ENCODE assay signal across 9 mouse cellular contexts in the genomic region with DNA sequence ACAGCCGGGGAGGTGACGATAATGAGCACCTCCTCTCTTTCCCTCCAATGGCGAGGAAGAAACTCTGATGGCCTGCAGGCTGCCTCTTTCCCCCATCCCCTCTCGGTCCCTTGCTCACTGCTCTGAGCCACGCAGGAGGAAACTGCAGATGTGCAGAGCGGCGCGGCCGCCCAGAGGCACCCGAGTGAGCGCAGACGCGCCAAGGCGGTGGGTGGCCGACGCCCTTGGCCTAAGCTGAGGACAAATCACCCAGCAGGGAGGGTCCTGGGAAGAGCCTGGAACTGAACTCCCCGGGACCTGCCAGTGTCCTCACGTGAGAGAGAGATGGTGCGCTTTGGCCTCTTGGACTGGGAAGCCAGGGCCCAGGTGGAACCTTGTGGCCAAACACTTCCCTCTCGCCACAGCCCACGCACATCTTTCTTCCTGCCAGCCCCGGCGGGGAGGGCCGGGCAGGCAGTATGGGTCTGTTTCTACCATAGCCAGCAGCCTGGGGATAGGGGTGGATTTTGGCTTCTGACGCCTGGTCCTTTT.
DNase-seq lines count a peak whose midpoint lies in the region; ATAC-seq and TF ChIP-seq lines count a peak whose summit lies in the region.
"Had no signal": no experiment of that assay in that cellular context is flagged by ENCODE, and none has a peak within 500 bp of the region (broad histone marks: within the 10 kb centered on the region; RNA-seq: fewer than 3 reads in every experiment).

No protein-coding gene starts in this region.

- TF ChIP-seq POLR2A in ES-Bruce4 (IDR thresholded peaks at IDR 0.05; ENCODE audit: insufficient read depth, low read length), result no peak

- peaks cover 14% of the 10 kb centered on the region for H3K27me3 ChIP-seq in kidney, embryonic 14.5 days (ENCODE audit: control insufficient read depth, insufficient read depth, low read length)
- no peaks in the 10 kb centered on the region for H3K27me3 ChIP-seq in ES-Bruce4 (ENCODE audit: control insufficient read depth, insufficient read depth, low read length, poor library complexity, severe bottlenecking)
- peaks cover 22% of the 10 kb centered on the region for H3K27me3 ChIP-seq in forebrain, embryonic 11.5 days (ENCODE audit: control insufficient read depth, insufficient read depth, low read length)
- H3K27me3 ChIP-seq in liver, embryonic 16.5 days (ENCODE audit: control insufficient read depth, insufficient read depth, low read depth, low read length), result peaks cover 44% of the 10 kb centered on the region

- H3K9ac ChIP-seq in kidney, embryonic 14.5 days (ENCODE audit: low read depth, low read length), result peak overlapping the region; percentile 52; the same call in 1 of the 2 replicates
- H3K9ac ChIP-seq in ES-Bruce4 (ENCODE audit: low read depth, poor library complexity, severe bottlenecking), result peak overlapping the region; percentile 50
- H3K9ac ChIP-seq in forebrain, embryonic 11.5 days (ENCODE audit: low read length), result peak overlapping the region; percentile 38
- H3K9ac ChIP-seq in liver, embryonic 16.5 days (ENCODE audit: low read depth, low read length), result no peak overlapping the region

- H3K36me3 ChIP-seq in kidney, embryonic 14.5 days (ENCODE audit: control insufficient read depth, insufficient read depth, low read length), result no peaks in the 10 kb centered on the region
- no peaks in the 10 kb centered on the region for H3K36me3 ChIP-seq in ES-Bruce4 (ENCODE audit: control insufficient read depth, insufficient read depth, low read length, poor library complexity, severe bottlenecking)
- H3K36me3 ChIP-seq in forebrain, embryonic 11.5 days (ENCODE audit: control insufficient read depth, insufficient read depth, low read length), result no peaks in the 10 kb centered on the region
- no peaks in the 10 kb centered on the region for H3K36me3 ChIP-seq in liver, embryonic 16.5 days (ENCODE audit: control insufficient read depth, insufficient read depth)
- H3K36me3 ChIP-seq: G1E had no signal

- no peak for TF ChIP-seq CTCF in ES-Bruce4 (IDR thresholded peaks at IDR 0.05; ENCODE audit: low read depth, low read length)

- peak; percentile 40 for ATAC-seq in kidney, embryonic 14.5 days (ENCODE audit: low FRiP score, low TSS enrichment)
- ATAC-seq in forebrain, embryonic 11.5 days (replicated peaks; ENCODE audit: low FRiP score), result peak; percentile 37
- no peak for ATAC-seq in liver, embryonic 16.5 days (ENCODE audit: low read depth)

- no peak overlapping the region for H3K27ac ChIP-seq in kidney, embryonic 14.5 days (ENCODE audit: low read depth, low read length)
- H3K27ac ChIP-seq in ES-Bruce4 (ENCODE audit: insufficient read depth, low read length), result no peak overlapping the region
- peak overlapping the region; percentile 28; the same call in 1 of the 2 replicates for H3K27ac ChIP-seq in forebrain, embryonic 11.5 days (ENCODE audit: low read depth, low read length)
- no peak overlapping the region for H3K27ac ChIP-seq in liver, embryonic 16.5 days (ENCODE audit: low read length)

- peaks cover 30% of the 10 kb centered on the region for H3K4me1 ChIP-seq in kidney, embryonic 14.5 days (ENCODE audit: control insufficient read depth, insufficient read depth, low read length)
- H3K4me1 ChIP-seq in ES-Bruce4 (ENCODE audit: control insufficient read depth, insufficient read depth, low read length), result peaks cover 1% of the 10 kb centered on the region
- peaks cover 38% of the 10 kb centered on the region for H3K4me1 ChIP-seq in forebrain, embryonic 11.5 days (replicated peaks; ENCODE audit: control insufficient read depth, insufficient read depth, low read length)
- peaks cover 2% of the 10 kb centered on the region; the same call in 1 of the 2 replicates for H3K4me1 ChIP-seq in liver, embryonic 16.5 days (ENCODE audit: control insufficient read depth, low read depth, low read length)

- H3K4me3 ChIP-seq in kidney, embryonic 14.5 days (ENCODE audit: low read length), result peak overlapping the region; percentile 28
- peak overlapping the region; percentile 55 for H3K4me3 ChIP-seq in ES-Bruce4 (ENCODE audit: low read depth, low read length)
- H3K4me3 ChIP-seq in forebrain, embryonic 11.5 days (ENCODE audit: low read depth, low read length), result peak overlapping the region; percentile 17
- 0 out of 2 replicates have a peak overlapping the region, but pooled peaks have one; percentile 18 for H3K4me3 ChIP-seq in liver, embryonic 16.5 days (ENCODE audit: low read depth, low read length)

- TF ChIP-seq EP300 in ES-Bruce4 (IDR thresholded peaks at IDR 0.05; ENCODE audit: insufficient read depth, low read depth, low read length), result no peak

- WGBS in kidney, embryonic 14.5 days, result 1% methylated on average over 25 of the region's 25 CpGs
- WGBS in forebrain, embryonic 11.5 days, result 1% methylated on average over 25 of the region's 25 CpGs
- under 1% methylated on average over 25 of the region's 25 CpGs for WGBS in liver, embryonic 16.5 days (ENCODE audit: insufficient replicate concordance)

- peak overlapping the region; percentile 63 for H3K4me2 ChIP-seq in kidney, embryonic 14.5 days (replicated peaks; ENCODE audit: low read depth, low read length)
- H3K4me2 ChIP-seq in forebrain, embryonic 11.5 days (ENCODE audit: low read depth, low read length, severe bottlenecking), result peak overlapping the region; percentile 45
- H3K4me2 ChIP-seq in liver, embryonic 16.5 days (ENCODE audit: low read depth, low read length), result peak overlapping the region; percentile 12; the same call in 1 of the 2 replicates

- intact Hi-C loops in heart, postnatal 14 days (cut with DNase I), result loop anchor here (5.0 kb wide), 2 partner anchors 299 to 359 kb away; no protein-coding TSS in a partner anchor

- no peak for DNase-seq in kidney, adult 8-10 months
- DNase-seq in forebrain, embryonic 11.5 days (ENCODE audit: low spot score), result peak; percentile 71
- peak; percentile 49 to 50 for DNase-seq in heart, postnatal 14 days
- peak; percentile 33 to 71 for DNase-seq in spleen, postnatal 4 days (ENCODE audit: low spot score in 2 of 2)
- no peak for DNase-seq in frontal cortex, adult 2 months (ENCODE audit: extremely low spot score in 1 of 2, low spot score in 1 of 2)

- no peaks in the 10 kb centered on the region for H3K9me3 ChIP-seq in kidney, embryonic 14.5 days (ENCODE audit: control insufficient read depth, low read length)
- H3K9me3 ChIP-seq in ES-Bruce4 (replicated peaks; ENCODE audit: control insufficient read depth, insufficient read depth, low read length, poor library complexity, severe bottlenecking), result no peaks in the 10 kb centered on the region
- no peaks in the 10 kb centered on the region for H3K9me3 ChIP-seq in forebrain, embryonic 11.5 days (ENCODE audit: control insufficient read depth, low read length)
- no peaks in the 10 kb centered on the region for H3K9me3 ChIP-seq in liver, embryonic 16.5 days (replicated peaks; ENCODE audit: control insufficient read depth, low read length)

Comparison
In these comparisons a context has a peak if more than half of its experiments do, and no peak if none do; other contexts are left out.
1. H3K4me2 ChIP-seq: peak in every context shown above with its lines; median percentile 63 in kidney, embryonic 14.5 days; 45 in forebrain, embryonic 11.5 days; 12 in liver, embryonic 16.5 days.
2. DNase-seq: peak in forebrain, embryonic 11.5 days (single experiment), heart, postnatal 14 days (2 of 2) and spleen, postnatal 4 days (2 of 2); none in kidney, adult 8-10 months (0 of 2) and frontal cortex, adult 2 months (0 of 2).
3. Peak in every context shown above with its lines, with median percentiles within 50 percentile points of each other: H3K4me3 ChIP-seq.